Mouse (Mus musculus): ENCODE data around the gene Afg1l. TPM values are rescaled to one million over a fixed set of nuclear protein-coding genes. Genes with fewer than 3 reads are reported as not detected.

The Afg1l gene
- total RNA-seq, 2 experiments from 2014 or later = 3.0 to 3.1 TPM

GRCm38 (mm10) chr10:42384946-42385644 is 93.3 kb downstream of the Afg1l start:
- no peak for ATAC-seq (replicated peaks; ENCODE audit: poor library complexity)

- ATAC-seq (replicated peaks; ENCODE audit: poor library complexity) = no peak
Measured at GRCm38 (mm10) chr10:42383708-42384107, 94.7 kb downstream of the Afg1l start.

GRCm38 (mm10) chr10:42364216-42364615 is 114.1 kb downstream of the Afg1l start:
- ATAC-seq (replicated peaks; ENCODE audit: poor library complexity) = no peak

- peak; percentile 44; the same call in 1 of the 2 replicates for ATAC-seq (replicated peaks; ENCODE audit: poor library complexity)
Measured at GRCm38 (mm10) chr10:42355980-42356379, 122.4 kb downstream of the Afg1l start.

- ATAC-seq (replicated peaks; ENCODE audit: poor library complexity) = no peak
Measured at GRCm38 (mm10) chr10:42347986-42348385, 130.4 kb downstream of the Afg1l start.

- no peak for ATAC-seq (replicated peaks; ENCODE audit: poor library complexity)
Measured at GRCm38 (mm10) chr10:42347127-42347526, 131.2 kb downstream of the Afg1l start.

- ATAC-seq (replicated peaks; ENCODE audit: poor library complexity) = no peak
Measured at GRCm38 (mm10) chr10:42346179-42346877, 132.0 kb downstream of the Afg1l start.

- no peak for ATAC-seq (replicated peaks; ENCODE audit: poor library complexity)
Measured at GRCm38 (mm10) chr10:42342714-42343113, 135.7 kb downstream of the Afg1l start.

GRCm38 (mm10) chr10:42341815-42342457 is 136.4 kb downstream of the Afg1l start:
- no peak for ATAC-seq (replicated peaks; ENCODE audit: poor library complexity)

- no peak for ATAC-seq (replicated peaks; ENCODE audit: poor library complexity)
Measured at GRCm38 (mm10) chr10:42340426-42340793, 138.0 kb downstream of the Afg1l start.

GRCm38 (mm10) chr10:42339773-42340425 is 138.5 kb downstream of the Afg1l start:
- ATAC-seq (replicated peaks; ENCODE audit: poor library complexity) = no peak

GRCm38 (mm10) chr10:42338456-42338855 is 139.9 kb downstream of the Afg1l start:
- no peak for ATAC-seq (replicated peaks; ENCODE audit: poor library complexity)

- no peak for ATAC-seq (replicated peaks; ENCODE audit: poor library complexity)
Measured at GRCm38 (mm10) chr10:42327576-42327975, 150.8 kb downstream of the Afg1l start.

- ATAC-seq (replicated peaks; ENCODE audit: poor library complexity) = no peak
Measured at GRCm38 (mm10) chr10:42325305-42325704, 153.1 kb downstream of the Afg1l start.

- ATAC-seq (replicated peaks; ENCODE audit: poor library complexity) = no peak
Measured at GRCm38 (mm10) chr10:42323978-42324377, 154.4 kb downstream of the Afg1l start.

- ATAC-seq (replicated peaks; ENCODE audit: poor library complexity) = peak; percentile 52
Measured at GRCm38 (mm10) chr10:42313222-42313786, 165.1 kb downstream of the Afg1l start.

- no peak for ATAC-seq (replicated peaks; ENCODE audit: poor library complexity)
Measured at GRCm38 (mm10) chr10:42312557-42312956, 165.8 kb downstream of the Afg1l start.

- no peak for ATAC-seq (replicated peaks; ENCODE audit: poor library complexity)
Measured at GRCm38 (mm10) chr10:42308687-42308987, 169.7 kb downstream of the Afg1l start.

GRCm38 (mm10) chr10:42307980-42308686 is 170.2 kb downstream of the Afg1l start:
- peak; percentile 89 for ATAC-seq (replicated peaks; ENCODE audit: poor library complexity)

GRCm38 (mm10) chr10:42306422-42306821 is 171.9 kb downstream of the Afg1l start:
- ATAC-seq (replicated peaks; ENCODE audit: poor library complexity) = no peak

- ATAC-seq (replicated peaks; ENCODE audit: poor library complexity) = no peak
Measured at GRCm38 (mm10) chr10:42300805-42301204, 177.6 kb downstream of the Afg1l start.
